Mouse (Mus musculus): Measurements from ENCODE around the gene Prdm10. TPM values are rescaled to one million over a fixed set of nuclear protein-coding genes. Genes with fewer than 3 reads are reported as not detected.

Gene Prdm10
- polyA plus RNA-seq, 1 experiment from 2014 or later = 9.4 TPM

DNA sequence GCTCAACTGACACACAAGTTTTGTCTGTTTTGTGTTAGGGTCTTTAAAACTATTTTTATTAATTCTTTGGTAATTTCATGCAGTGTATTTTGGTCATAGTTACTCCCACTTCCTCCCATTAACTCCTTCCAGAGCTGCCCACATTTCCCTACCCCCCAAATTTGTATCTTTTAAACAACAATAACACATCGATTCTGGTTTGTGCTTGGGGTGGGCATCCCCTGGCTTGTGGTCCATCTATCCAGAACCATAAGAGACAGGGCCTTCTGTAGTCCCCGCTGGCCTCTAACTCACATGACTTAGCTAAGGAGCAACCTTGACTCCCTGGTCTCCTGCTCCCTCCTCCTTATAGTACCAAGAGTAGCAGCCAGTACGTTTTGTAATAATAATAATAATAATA, 50.5 kb downstream of the Prdm10 start:
- H3K27me3 ChIP-seq (ENCODE audit: control insufficient read depth, insufficient read depth, low read depth, low read length) = no peaks in the 10 kb centered on the region
- no peak overlapping the region for H3K27ac ChIP-seq (ENCODE audit: low read length)
- 79% methylated on average over 3 of the region's 3 CpGs for WGBS
- no peak overlapping the region for H3K9ac ChIP-seq (ENCODE audit: low read depth, low read length)
- H3K9me3 ChIP-seq (replicated peaks; ENCODE audit: control insufficient read depth, low read length, poor library complexity, severe bottlenecking) = no peaks in the 10 kb centered on the region
- H3K4me1 ChIP-seq (ENCODE audit: control insufficient read depth, insufficient read depth, low read length) = no peaks in the 10 kb centered on the region
- H3K36me3 ChIP-seq (ENCODE audit: control insufficient read depth, insufficient read depth, low read length) = peaks cover 5% of the 10 kb centered on the region; the same call in 1 of the 2 replicates
- no peak overlapping the region for H3K4me3 ChIP-seq (ENCODE audit: low read depth, low read length)
- no peak for ATAC-seq
- no peak overlapping the region for H3K4me2 ChIP-seq (ENCODE audit: low read length)

DNA sequence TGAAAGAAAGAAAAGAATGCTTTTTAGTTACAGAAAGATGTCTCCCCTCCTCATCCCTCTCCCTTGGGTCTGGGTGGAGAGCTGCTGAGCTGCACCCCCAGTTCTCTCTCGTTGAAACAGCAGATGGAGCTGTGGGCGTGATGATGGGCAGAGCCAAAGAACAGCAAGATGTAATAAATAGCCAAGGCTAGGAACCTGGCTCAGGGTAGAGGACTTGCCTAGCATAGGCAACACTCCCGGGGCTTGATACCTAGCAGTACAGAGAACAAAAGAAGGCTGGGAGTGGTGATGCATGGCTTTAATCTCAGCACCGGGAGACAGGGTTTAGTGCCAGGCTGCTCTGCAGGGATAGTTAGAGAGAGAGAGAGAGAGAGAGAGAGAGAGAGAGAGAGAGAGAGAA, 50.9 kb downstream of the Prdm10 start:
- H3K27me3 ChIP-seq (ENCODE audit: control insufficient read depth, insufficient read depth, low read depth, low read length) = no peaks in the 10 kb centered on the region
- H3K36me3 ChIP-seq (ENCODE audit: control insufficient read depth, insufficient read depth, low read length) = peaks cover 4% of the 10 kb centered on the region; the same call in 1 of the 2 replicates
- WGBS = 38% methylated on average over 4 of the region's 4 CpGs
- H3K4me2 ChIP-seq (ENCODE audit: low read length) = no peak overlapping the region
- H3K9me3 ChIP-seq (replicated peaks; ENCODE audit: control insufficient read depth, low read length, poor library complexity, severe bottlenecking) = no peaks in the 10 kb centered on the region
- no peak overlapping the region for H3K9ac ChIP-seq (ENCODE audit: low read depth, low read length)
- H3K27ac ChIP-seq (ENCODE audit: low read length) = no peak overlapping the region
- no peak overlapping the region for H3K4me3 ChIP-seq (ENCODE audit: low read depth, low read length)
- no peak for ATAC-seq
- no peaks in the 10 kb centered on the region for H3K4me1 ChIP-seq (ENCODE audit: control insufficient read depth, insufficient read depth, low read length)

DNA sequence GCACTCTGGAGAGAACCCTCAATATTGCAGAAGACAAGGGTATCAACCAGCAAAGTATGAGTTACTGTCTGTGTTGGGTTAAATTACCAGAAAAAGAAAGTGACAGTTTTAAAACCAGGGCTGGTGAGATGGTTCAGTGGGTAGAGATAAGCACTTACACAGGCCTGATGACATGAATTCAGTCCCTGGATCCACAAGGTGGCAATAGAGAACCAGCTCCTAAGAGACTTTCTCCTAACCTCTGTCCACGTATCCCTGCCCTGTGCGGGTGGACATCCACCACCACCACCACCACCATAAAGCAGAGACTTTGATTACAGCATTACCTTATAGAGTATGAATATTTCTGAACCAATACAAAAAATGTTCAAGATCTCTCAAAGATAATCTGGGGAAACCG, 51.6 kb downstream of the Prdm10 start:
- H3K27ac ChIP-seq (ENCODE audit: low read length) = no peak overlapping the region
- H3K27me3 ChIP-seq (ENCODE audit: control insufficient read depth, insufficient read depth, low read depth, low read length) = no peaks in the 10 kb centered on the region
- H3K4me2 ChIP-seq (ENCODE audit: low read length) = no peak overlapping the region
- no peak overlapping the region for H3K4me3 ChIP-seq (ENCODE audit: low read depth, low read length)
- H3K36me3 ChIP-seq (ENCODE audit: control insufficient read depth, insufficient read depth, low read length) = peaks cover 4% of the 10 kb centered on the region; the same call in 1 of the 2 replicates
- H3K9ac ChIP-seq (ENCODE audit: low read depth, low read length) = no peak overlapping the region
- no peaks in the 10 kb centered on the region for H3K4me1 ChIP-seq (ENCODE audit: control insufficient read depth, insufficient read depth, low read length)
- H3K9me3 ChIP-seq (replicated peaks; ENCODE audit: control insufficient read depth, low read length, poor library complexity, severe bottlenecking) = no peaks in the 10 kb centered on the region
- 67% methylated on average over 3 of the region's 3 CpGs for WGBS
- ATAC-seq = no peak

DNA sequence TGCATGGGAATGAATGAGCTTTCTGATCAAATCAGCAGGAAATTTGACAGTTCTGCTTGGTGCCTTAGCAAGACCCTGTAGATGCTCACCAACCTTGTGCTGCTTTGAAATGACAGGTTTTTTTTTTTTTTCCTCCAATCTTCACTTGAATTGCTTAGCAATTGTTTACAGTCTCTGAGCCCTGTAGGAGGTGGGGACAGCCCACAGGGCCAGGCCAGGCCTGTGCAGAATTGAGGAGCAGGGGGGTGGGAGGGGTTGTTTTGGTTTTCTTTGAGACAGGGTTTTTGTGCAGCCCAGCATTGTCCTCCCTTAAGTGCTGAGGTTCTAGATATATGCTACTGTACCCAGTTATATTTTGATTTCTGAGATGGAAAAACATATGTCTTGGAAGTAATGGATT, 52.5 kb downstream of the Prdm10 start:
- H3K9ac ChIP-seq (ENCODE audit: low read depth, low read length) = no peak overlapping the region
- no peak overlapping the region for H3K27ac ChIP-seq (ENCODE audit: low read length)
- H3K4me1 ChIP-seq (ENCODE audit: control insufficient read depth, insufficient read depth, low read length) = no peaks in the 10 kb centered on the region
- no peaks in the 10 kb centered on the region for H3K9me3 ChIP-seq (replicated peaks; ENCODE audit: control insufficient read depth, low read length, poor library complexity, severe bottlenecking)
- peaks cover 2% of the 10 kb centered on the region; the same call in 1 of the 2 replicates for H3K36me3 ChIP-seq (ENCODE audit: control insufficient read depth, insufficient read depth, low read length)
- no peak for ATAC-seq
- H3K27me3 ChIP-seq (ENCODE audit: control insufficient read depth, insufficient read depth, low read depth, low read length) = no peaks in the 10 kb centered on the region
- H3K4me2 ChIP-seq (ENCODE audit: low read length) = no peak overlapping the region
- no peak overlapping the region for H3K4me3 ChIP-seq (ENCODE audit: low read depth, low read length)

DNA sequence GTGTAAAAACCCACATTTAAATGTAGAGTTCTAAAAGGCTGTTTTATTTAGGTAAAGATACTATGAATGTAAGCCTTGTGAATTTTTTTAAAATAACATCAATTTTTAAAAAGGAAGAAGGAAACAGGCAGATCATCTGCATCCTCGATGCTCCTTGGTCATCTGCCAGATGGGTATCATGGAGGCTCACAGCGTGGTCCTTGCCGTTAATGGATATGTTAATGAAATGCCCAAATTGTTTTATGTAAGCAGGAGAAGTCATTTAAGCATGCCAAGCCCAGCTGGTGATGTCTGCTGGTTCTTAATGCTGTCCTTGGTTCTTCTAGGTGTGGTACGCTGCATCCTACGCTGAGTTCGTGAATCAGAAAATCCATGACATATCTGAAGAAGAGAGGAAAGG, 54.7 kb downstream of the Prdm10 start:
- Histone ChIP-seq H3K27me3 (ENCODE audit: control insufficient read depth, insufficient read depth, low read depth, low read length) (no peaks in the 10 kb centered on the region), H3K4me1 (ENCODE audit: control insufficient read depth, insufficient read depth, low read length) (no peaks in the 10 kb centered on the region), H3K4me3 (ENCODE audit: low read depth, low read length) (no peak overlapping the region), H3K27ac (ENCODE audit: low read length) (no peak overlapping the region), H3K9ac (ENCODE audit: low read depth, low read length) (no peak overlapping the region), H3K9me3 (replicated peaks; ENCODE audit: control insufficient read depth, low read length, poor library complexity, severe bottlenecking) (no peaks in the 10 kb centered on the region), H3K4me2 (ENCODE audit: low read length) (no peak overlapping the region), H3K36me3 (ENCODE audit: control insufficient read depth, insufficient read depth, low read length) (no peaks in the 10 kb centered on the region; the same call in 1 of the 2 replicates)
- WGBS = 69% methylated on average over 6 of the region's 6 CpGs
- no peak for ATAC-seq

DNA sequence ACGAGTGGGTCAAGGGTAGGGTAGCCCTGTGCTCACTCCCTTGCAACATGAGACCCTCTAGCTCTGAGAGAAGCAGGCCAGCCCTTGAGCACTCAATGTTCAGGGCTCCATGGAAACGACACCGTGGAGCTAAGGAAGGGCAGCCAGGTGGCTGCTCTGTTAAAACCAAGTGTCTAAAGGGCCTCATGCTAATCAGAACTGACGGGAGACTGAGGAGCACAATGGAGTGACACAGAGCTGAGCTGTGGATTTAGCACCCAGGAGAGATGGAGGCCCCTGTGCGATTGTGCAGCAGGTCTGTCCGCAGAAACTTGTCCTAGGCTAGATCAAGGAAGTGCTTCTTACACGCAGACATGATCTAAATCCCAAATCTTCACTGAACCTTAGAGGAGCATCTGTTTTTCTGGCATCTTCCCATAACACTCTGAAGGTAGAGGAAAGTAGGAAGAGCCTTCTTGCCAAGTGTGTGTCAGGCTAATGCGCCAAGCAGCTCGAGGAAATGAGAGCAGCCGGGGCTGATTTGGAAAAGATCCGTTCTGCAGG, 64.0 kb downstream of the Prdm10 start:
- H3K4me3 ChIP-seq (ENCODE audit: low read depth, low read length) = no peak overlapping the region
- H3K27ac ChIP-seq (ENCODE audit: low read length) = no peak overlapping the region
- peak; percentile 54 for ATAC-seq
- no peaks in the 10 kb centered on the region for H3K4me1 ChIP-seq (ENCODE audit: control insufficient read depth, insufficient read depth, low read length)
- H3K36me3 ChIP-seq (ENCODE audit: control insufficient read depth, insufficient read depth, low read length) = 0 out of 2 replicates have a peak, but pooled peaks cover 5% of the 10 kb centered on the region
- H3K27me3 ChIP-seq (ENCODE audit: control insufficient read depth, insufficient read depth, low read depth, low read length) = no peaks in the 10 kb centered on the region
- whole genome bisulfite sequencing = 29% methylated on average over 11 of the region's 11 CpGs
- no peak overlapping the region for H3K9ac ChIP-seq (ENCODE audit: low read depth, low read length)
- no peak overlapping the region for H3K4me2 ChIP-seq (ENCODE audit: low read length)
- H3K9me3 ChIP-seq (replicated peaks; ENCODE audit: control insufficient read depth, low read length, poor library complexity, severe bottlenecking) = no peaks in the 10 kb centered on the region

DNA sequence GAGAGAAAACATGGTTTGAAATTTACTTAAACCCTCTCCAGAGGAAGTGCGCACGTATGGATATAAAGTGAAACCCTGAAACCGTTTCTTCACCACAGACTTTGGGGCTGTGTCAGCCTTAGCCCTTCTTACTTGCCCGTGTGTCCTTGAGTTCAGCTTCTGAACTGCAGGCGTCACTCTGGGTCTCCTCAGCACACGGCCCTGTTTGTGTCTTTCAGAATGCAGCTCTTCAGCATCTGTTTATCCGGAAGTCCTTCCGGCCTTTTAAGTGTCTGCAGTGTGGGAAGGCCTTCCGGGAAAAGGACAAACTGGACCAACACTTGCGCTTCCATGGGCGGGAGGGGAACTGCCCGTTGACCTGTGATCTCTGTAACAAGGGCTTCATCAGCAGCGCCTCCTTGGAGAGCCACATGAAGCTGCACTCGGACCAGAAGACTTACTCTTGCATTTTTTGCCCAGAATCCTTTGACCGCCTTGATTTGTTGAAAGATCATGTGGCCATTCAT, 66.3 kb downstream of the Prdm10 start:
- no peaks in the 10 kb centered on the region for H3K4me1 ChIP-seq (ENCODE audit: control insufficient read depth, insufficient read depth, low read length)
- WGBS = 83% methylated on average over 15 of the region's 15 CpGs

DNA sequence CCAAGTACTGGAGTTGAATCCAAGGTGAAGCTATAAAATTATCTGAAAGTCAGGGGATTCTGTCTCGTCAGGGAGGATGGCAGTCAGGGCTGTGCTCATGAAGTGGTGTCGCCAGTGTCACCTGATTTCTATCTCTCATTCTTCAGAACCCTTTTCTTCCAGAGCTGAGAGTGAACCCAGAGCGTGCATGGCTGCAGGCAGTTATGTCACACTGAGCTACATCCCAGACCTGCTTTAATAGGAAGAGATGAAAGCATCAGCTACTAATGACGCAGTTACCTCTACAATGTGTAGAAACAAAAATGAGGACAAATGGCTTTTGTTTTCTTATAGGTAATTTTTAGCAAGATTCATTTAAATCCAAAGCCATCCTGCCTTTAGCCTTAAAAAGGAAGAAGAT, 68.1 kb downstream of the Prdm10 start:
- 63% methylated on average over 4 of the region's 4 CpGs for WGBS
- H3K4me3 ChIP-seq (ENCODE audit: low read depth, low read length) = no peak overlapping the region
- H3K9me3 ChIP-seq (replicated peaks; ENCODE audit: control insufficient read depth, low read length, poor library complexity, severe bottlenecking) = no peaks in the 10 kb centered on the region
- ATAC-seq = no peak
- H3K36me3 ChIP-seq (ENCODE audit: control insufficient read depth, insufficient read depth, low read length) = peaks cover 13% of the 10 kb centered on the region
- H3K4me2 ChIP-seq (ENCODE audit: low read length) = no peak overlapping the region
- H3K4me1 ChIP-seq (ENCODE audit: control insufficient read depth, insufficient read depth, low read length) = no peaks in the 10 kb centered on the region
- no peak overlapping the region for H3K27ac ChIP-seq (ENCODE audit: low read length)
- no peaks in the 10 kb centered on the region for H3K27me3 ChIP-seq (ENCODE audit: control insufficient read depth, insufficient read depth, low read depth, low read length)
- no peak overlapping the region for H3K9ac ChIP-seq (ENCODE audit: low read depth, low read length)

More for the DNA sequence above, 66.3 kb downstream of the Prdm10 start:
- ATAC-seq = no peak
- H3K9ac ChIP-seq (ENCODE audit: low read depth, low read length) = no peak overlapping the region
- no peak overlapping the region for H3K4me3 ChIP-seq (ENCODE audit: low read depth, low read length)
- H3K9me3 ChIP-seq (replicated peaks; ENCODE audit: control insufficient read depth, low read length, poor library complexity, severe bottlenecking) = no peaks in the 10 kb centered on the region
- no peaks in the 10 kb centered on the region for H3K27me3 ChIP-seq (ENCODE audit: control insufficient read depth, insufficient read depth, low read depth, low read length)
- peaks cover 13% of the 10 kb centered on the region; the same call in 1 of the 2 replicates for H3K36me3 ChIP-seq (ENCODE audit: control insufficient read depth, insufficient read depth, low read length)
- no peak overlapping the region for H3K4me2 ChIP-seq (ENCODE audit: low read length)
- no peak overlapping the region for H3K27ac ChIP-seq (ENCODE audit: low read length)

DNA sequence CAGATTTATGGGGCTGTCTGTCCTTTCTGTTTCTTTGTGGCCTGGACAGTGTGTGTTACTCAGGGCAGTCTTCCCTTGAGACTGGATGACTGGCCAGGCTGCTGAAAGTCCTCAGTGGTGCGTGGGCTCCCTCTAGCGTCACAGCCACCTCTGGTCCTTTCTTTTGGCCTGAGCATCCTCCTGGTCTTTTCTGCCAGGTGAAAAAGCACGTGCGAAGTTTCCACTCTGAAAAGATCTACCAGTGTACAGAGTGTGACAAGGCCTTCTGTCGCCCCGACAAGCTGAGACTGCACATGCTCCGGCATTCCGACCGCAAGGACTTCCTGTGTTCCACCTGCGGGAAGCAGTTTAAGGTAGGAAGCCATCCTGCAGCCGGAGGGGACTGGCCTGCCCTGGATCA, 68.6 kb downstream of the Prdm10 start:
- Histone ChIP-seq H3K9ac (ENCODE audit: low read depth, low read length) (no peak overlapping the region), H3K4me1 (ENCODE audit: control insufficient read depth, insufficient read depth, low read length) (no peaks in the 10 kb centered on the region)
- peak; percentile 72 for ATAC-seq

More for the DNA sequence above, 68.6 kb downstream of the Prdm10 start:
- Histone ChIP-seq H3K27ac (ENCODE audit: low read length) (no peak overlapping the region), H3K36me3 (ENCODE audit: control insufficient read depth, insufficient read depth, low read length) (peaks cover 13% of the 10 kb centered on the region), H3K27me3 (ENCODE audit: control insufficient read depth, insufficient read depth, low read depth, low read length) (no peaks in the 10 kb centered on the region), H3K4me2 (ENCODE audit: low read length) (no peak overlapping the region), H3K9me3 (replicated peaks; ENCODE audit: control insufficient read depth, low read length, poor library complexity, severe bottlenecking) (no peaks in the 10 kb centered on the region), H3K4me3 (ENCODE audit: low read depth, low read length) (no peak overlapping the region)
- 67% methylated on average over 11 of the region's 11 CpGs for whole genome bisulfite sequencing

Measured in midbrain, embryonic 16.5 days (tissue).